Mouse (Mus musculus) liver, embryonic 11.5 days (tissue): ENCODE measurements at regions not wholly inside any gene's neighbourhood (a gene's known extent, or its start where the extent isn't known, plus 50 kb on each side); places are given as distances from the start of the nearest gene placed in this dataset.

ENCODE experiments used
- ATAC-seq: fragments of 200-750 bp; cut with Nextera tagmentation; replicated peaks from 2 replicates; pipeline ENCODE4 v1.8.0; 2017; ENCODE audit warnings: moderate number of reproducible peaks, mild to moderate bottlenecking, moderate TSS enrichment, moderate library complexity; ENCODE audit not compliant: low FRiP score
- DNase-seq: peaks from one replicate; pipeline ENCODE4 v3.0.0-alpha.2; 2017; ENCODE audit warnings: low spot score
- H3K27ac ChIP-seq: fragments of 300-500 bp; sonication (generic); 2 replicates; pipeline ENCODE4 v1.5.1; 2014; ENCODE audit warnings: mild to moderate bottlenecking, low read depth, low read length, control low read depth
- H3K27me3 ChIP-seq: fragments of 300-500 bp; sonication (generic); replicated peaks from 2 replicates; pipeline ENCODE4 v1.6.1; 2014; ENCODE audit warnings: low read length, mixed read lengths; ENCODE audit not compliant: control insufficient read depth, insufficient read depth
- H3K36me3 ChIP-seq: fragments of 300-500 bp; sonication (generic); 2 replicates; pipeline ENCODE4 v1.6.1; 2014; ENCODE audit warnings: mild to moderate bottlenecking, low read length, moderate library complexity, mixed read lengths; ENCODE audit not compliant: control insufficient read depth, insufficient read depth
- H3K4me1 ChIP-seq: fragments of 300-500 bp; sonication (generic); replicated peaks from 2 replicates; pipeline ENCODE4 v1.6.1; 2014; ENCODE audit warnings: low read length, mixed read lengths; ENCODE audit not compliant: control insufficient read depth, insufficient read depth
- H3K4me2 ChIP-seq: fragments of 300-500 bp; sonication (generic); 2 replicates; pipeline ENCODE4 v1.6.1; 2014; ENCODE audit warnings: mild to moderate bottlenecking, control low read depth, moderate library complexity
- H3K4me3 ChIP-seq: fragments of 300-500 bp; sonication (generic); 2 replicates; pipeline ENCODE4 v1.5.1; 2014; ENCODE audit warnings: low read depth, low read length, control low read depth
- H3K9ac ChIP-seq: fragments of 300-500 bp; sonication (generic); 2 replicates; pipeline ENCODE4 v1.6.1; 2014; ENCODE audit warnings: low read depth, low read length, control low read depth
- H3K9me3 ChIP-seq: fragments of 300-500 bp; sonication (generic); 2 replicates; pipeline ENCODE4 v1.6.1; 2016; ENCODE audit warnings: low read length, inconsistent platforms, mixed read lengths; ENCODE audit not compliant: control insufficient read depth
- WGBS: fragments of 180-500 bp; shearing (Covaris S2); extraction: QIAGEN DNeasy Blood & Tissue Kit; methylation state at CpG from one replicate; pipeline ENCODE4 v1.1.7; 2014; 5-methylcytosine and 5-hydroxymethylcytosine counted together

GRCm38 (mm10) chr4:127689986-127690385, 280.8 kb downstream of the CK137956 start:
- WGBS, result 64% methylated on average over 4 of the region's 4 CpGs

GRCm38 (mm10) chr4:127685021-127685420, 285.7 kb downstream of the CK137956 start:
- no peak overlapping the region for H3K27ac ChIP-seq
- no peaks in the 10 kb centered on the region for H3K4me1 ChIP-seq
- no peak overlapping the region for H3K4me2 ChIP-seq
- no peaks in the 10 kb centered on the region for H3K27me3 ChIP-seq
- no peaks in the 10 kb centered on the region for H3K9me3 ChIP-seq
- DNase-seq (no peak), ATAC-seq (no peak)
- H3K4me3 ChIP-seq, result no peak overlapping the region
- no peak overlapping the region for H3K9ac ChIP-seq
- 33% methylated on average over 3 of the region's 3 CpGs for WGBS
- H3K36me3 ChIP-seq, result no peaks in the 10 kb centered on the region

More at GRCm38 (mm10) chr4:127689986-127690385, 280.8 kb downstream of the CK137956 start:
- Histone ChIP-seq H3K4me2 (no peak overlapping the region), H3K27me3 (no peaks in the 10 kb centered on the region), H3K9me3 (no peaks in the 10 kb centered on the region), H3K4me1 (no peaks in the 10 kb centered on the region), H3K27ac (no peak overlapping the region), H3K36me3 (no peaks in the 10 kb centered on the region), H3K9ac (no peak overlapping the region), H3K4me3 (no peak overlapping the region)
- DNase-seq (no peak), ATAC-seq (no peak)

GRCm38 (mm10) chr4:127679391-127679790, 291.4 kb downstream of the CK137956 start:
- WGBS, result 40% methylated on average over 4 of the region's 4 CpGs
- Histone ChIP-seq H3K36me3 (no peaks in the 10 kb centered on the region), H3K4me3 (no peak overlapping the region), H3K9ac (no peak overlapping the region), H3K9me3 (no peaks in the 10 kb centered on the region), H3K27me3 (no peaks in the 10 kb centered on the region), H3K4me1 (no peaks in the 10 kb centered on the region), H3K27ac (no peak overlapping the region), H3K4me2 (no peak overlapping the region)
- ATAC-seq (no peak), DNase-seq (no peak)

GRCm38 (mm10) chr4:127678437-127678836, 292.3 kb downstream of the CK137956 start:
- Histone ChIP-seq H3K9ac (no peak overlapping the region), H3K4me2 (no peak overlapping the region), H3K4me3 (no peak overlapping the region), H3K27ac (no peak overlapping the region), H3K4me1 (no peaks in the 10 kb centered on the region), H3K9me3 (no peaks in the 10 kb centered on the region), H3K27me3 (no peaks in the 10 kb centered on the region), H3K36me3 (no peaks in the 10 kb centered on the region)
- ATAC-seq, result no peak
- no peak for DNase-seq
- 43% methylated on average over 5 of the region's 5 CpGs for WGBS

- Histone ChIP-seq H3K4me2 (no peak overlapping the region), H3K9me3 (no peaks in the 10 kb centered on the region), H3K27me3 (no peaks in the 10 kb centered on the region), H3K27ac (no peak overlapping the region), H3K9ac (no peak overlapping the region), H3K4me1 (no peaks in the 10 kb centered on the region), H3K4me3 (no peak overlapping the region), H3K36me3 (no peaks in the 10 kb centered on the region)
- 48% methylated on average over 16 of the region's 16 CpGs for WGBS
- DNase-seq (no peak), ATAC-seq (no peak)
Measured at GRCm38 (mm10) chr4:127675745-127676315, 294.9 kb downstream of the CK137956 start.

- ATAC-seq, result no peak
- no peak overlapping the region for H3K9ac ChIP-seq
Measured at GRCm38 (mm10) chr4:127659950-127660349, 302.0 kb upstream of the Gjb5 start.

GRCm38 (mm10) chr4:127651601-127652000, 293.6 kb upstream of the Gjb5 start:
- DNase-seq, result no peak
- H3K27me3 ChIP-seq, result no peaks in the 10 kb centered on the region

More at GRCm38 (mm10) chr4:127659950-127660349, 302.0 kb upstream of the Gjb5 start:
- no peak overlapping the region for H3K27ac ChIP-seq
- no peaks in the 10 kb centered on the region for H3K9me3 ChIP-seq
- DNase-seq, result no peak
- 93% methylated on average over 1 of the region's 1 CpGs for WGBS
- no peaks in the 10 kb centered on the region for H3K27me3 ChIP-seq
- no peak overlapping the region for H3K4me2 ChIP-seq
- H3K36me3 ChIP-seq, result no peaks in the 10 kb centered on the region
- H3K4me1 ChIP-seq, result no peaks in the 10 kb centered on the region
- H3K4me3 ChIP-seq, result no peak overlapping the region

GRCm38 (mm10) chr4:127648011-127648410, 290.0 kb upstream of the Gjb5 start:
- no peak overlapping the region for H3K4me2 ChIP-seq
- H3K9me3 ChIP-seq, result no peaks in the 10 kb centered on the region
- no peaks in the 10 kb centered on the region for H3K27me3 ChIP-seq
- H3K36me3 ChIP-seq, result no peaks in the 10 kb centered on the region
- ATAC-seq (no peak), DNase-seq (no peak)
- no peak overlapping the region for H3K4me3 ChIP-seq
- H3K4me1 ChIP-seq, result no peaks in the 10 kb centered on the region
- WGBS, result 64% methylated on average over 5 of the region's 5 CpGs
- H3K27ac ChIP-seq, result no peak overlapping the region
- no peak overlapping the region for H3K9ac ChIP-seq

More at GRCm38 (mm10) chr4:127651601-127652000, 293.6 kb upstream of the Gjb5 start:
- ATAC-seq, result no peak
- Histone ChIP-seq H3K4me1 (no peaks in the 10 kb centered on the region), H3K4me2 (no peak overlapping the region), H3K4me3 (no peak overlapping the region), H3K9me3 (no peaks in the 10 kb centered on the region), H3K36me3 (no peaks in the 10 kb centered on the region), H3K27ac (no peak overlapping the region), H3K9ac (no peak overlapping the region)
- WGBS, result 78% methylated on average over 5 of the region's 5 CpGs

GRCm38 (mm10) chr4:127647189-127647588, 289.2 kb upstream of the Gjb5 start:
- 77% methylated on average over 8 of the region's 8 CpGs for WGBS
- ATAC-seq, result no peak
- Histone ChIP-seq H3K27me3 (no peaks in the 10 kb centered on the region), H3K27ac (no peak overlapping the region), H3K4me3 (no peak overlapping the region), H3K9me3 (no peaks in the 10 kb centered on the region), H3K9ac (no peak overlapping the region), H3K36me3 (no peaks in the 10 kb centered on the region), H3K4me2 (no peak overlapping the region), H3K4me1 (no peaks in the 10 kb centered on the region)
- DNase-seq, result no peak
